Mouse (Mus musculus): ENCODE results near the gene H2-Oa.
"Not testable (repeated sequence)": the region's sequence is repeated elsewhere in the genome, so short reads cannot be mapped to it uniquely, and the experiment has no call there.

The H2-Oa gene

DNA sequence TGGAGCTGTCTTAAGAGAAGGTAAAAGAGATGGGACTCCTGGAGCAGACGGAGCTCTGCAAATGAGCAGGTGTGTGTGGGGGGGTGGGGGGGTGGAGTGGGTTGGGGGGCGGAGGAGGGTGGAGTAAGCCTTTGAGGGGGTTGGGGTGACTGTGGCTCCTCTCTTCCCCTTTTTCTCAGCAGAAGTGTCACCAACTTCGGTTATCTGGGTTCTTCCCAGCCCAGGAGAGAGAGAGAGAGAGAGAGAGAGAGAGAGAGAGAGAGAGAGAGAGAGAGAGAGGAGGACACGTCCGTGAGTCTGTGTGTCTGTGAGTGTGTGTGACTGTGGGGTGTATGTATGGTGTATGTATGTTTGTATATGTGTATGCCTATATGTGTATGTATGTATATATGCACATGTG lies 51.3 kb downstream of the H2-Oa start:
- DNase-seq, result no peak

- DNase-seq, result not testable (repeated sequence)
Observed at GRCm38 (mm10) chr17:34144221-34144620, 52.1 kb downstream of the H2-Oa start.

Measured in lung, postnatal 4 days (tissue).